ENCODE assay signal across 15 mouse cellular contexts in genomic region chr13:81646348-81646747, GRCm38 (mm10).
"Had no signal": no experiment of that assay in that cellular context is flagged by ENCODE, and none has a peak within 500 bp of the region (broad histone marks: within the 10 kb centered on the region; RNA-seq: fewer than 3 reads in every experiment).

No protein-coding gene starts in this region.

- H3K9ac ChIP-seq: intestine, embryonic 15.5 days; limb, embryonic 12.5 days; lung, embryonic 15.5 days; neural tube, embryonic 13.5 days had no signal

- H3K36me3 ChIP-seq: intestine, embryonic 15.5 days; limb, embryonic 12.5 days; lung, embryonic 15.5 days; midbrain, embryonic 10.5 days; neural tube, embryonic 13.5 days had no signal

- H3K27me3 ChIP-seq: intestine, embryonic 15.5 days; limb, embryonic 12.5 days; lung, embryonic 15.5 days; neural tube, embryonic 13.5 days had no signal

- DNase-seq: kidney, adult 8-10 months; kidney, postnatal 25 days; layer of hippocampus, adult 9-11 months; layer of hippocampus, postnatal 36 days; midbrain, embryonic 14.5 days; retina, postnatal 1 day; right cerebral cortex, postnatal 4 days; spleen, adult 18-20 months; thymus, adult 2 months; thymus, postnatal 36 days had no signal

- H3K4me3 ChIP-seq: intestine, embryonic 15.5 days; limb, embryonic 12.5 days; lung, embryonic 15.5 days; midbrain, embryonic 10.5 days; neural tube, embryonic 13.5 days had no signal

- H3K4me1 ChIP-seq: intestine, embryonic 15.5 days had no signal

- ATAC-seq: intestine, embryonic 15.5 days had no signal

- H3K4me2 ChIP-seq: intestine, embryonic 15.5 days; limb, embryonic 12.5 days; lung, embryonic 15.5 days; neural tube, embryonic 13.5 days had no signal

- H3K9me3 ChIP-seq: intestine, embryonic 15.5 days; limb, embryonic 12.5 days; lung, embryonic 15.5 days; midbrain, embryonic 10.5 days; neural tube, embryonic 13.5 days had no signal

- H3K27ac ChIP-seq: intestine, embryonic 15.5 days; limb, embryonic 12.5 days; lung, embryonic 15.5 days; midbrain, embryonic 10.5 days; neural tube, embryonic 13.5 days had no signal
